Mouse (Mus musculus) MEL (cell line): Measurements from ENCODE around the gene Qtrt2. TPM values are rescaled to one million over a fixed set of nuclear protein-coding genes. Genes with fewer than 3 reads are reported as not detected.

ENCODE experiments used
- DNase-seq: peaks from one replicate; pipeline ENCODE4 v3.0.0; 2011; ENCODE audit warnings: low read depth, low spot score
- H3K27ac ChIP-seq: 2 replicates; pipeline ENCODE4 v1.5.1; 2012; ENCODE audit warnings: low read depth, mild to moderate bottlenecking, control low read depth, low read length, moderate library complexity; ENCODE audit not compliant: control insufficient read depth
- H3K27me3 ChIP-seq, 2 experiments: fragments of 150-350 bp in 1 of 2; sonication (generic) in 1 of 2; 2 replicates each; pipeline ENCODE4 v1.6.1; 2012; ENCODE audit warnings: low read length in 2 of 2, mild to moderate bottlenecking in 2 of 2, improper control_type of control experiment in 1 of 2, moderate library complexity in 1 of 2; ENCODE audit not compliant: insufficient read depth in 2 of 2, control insufficient read depth in 1 of 2
- H3K36me3 ChIP-seq, 2 experiments: 2 replicates each; pipeline ENCODE4 v1.6.1; 2012 to 2014; ENCODE audit warnings: low read length in 2 of 2, improper control_type of control experiment in 1 of 2, inconsistent platforms in 1 of 2, mild to moderate bottlenecking in 1 of 2; ENCODE audit not compliant: insufficient read depth in 2 of 2, control insufficient read depth in 1 of 2
- H3K4me1 ChIP-seq, 2 experiments: fragments of 150-350 bp in 1 of 2; sonication (generic) in 1 of 2; 2 replicates each; pipeline ENCODE4 v1.6.1; 2012; ENCODE audit warnings: low read length in 2 of 2, improper control_type of control experiment in 1 of 2, mild to moderate bottlenecking in 1 of 2; ENCODE audit not compliant: insufficient read depth in 2 of 2, control insufficient read depth in 1 of 2
- H3K4me3 ChIP-seq, 2 experiments: fragments of 150-350 bp in 1 of 2; sonication (generic) in 1 of 2; 2 replicates each; pipeline ENCODE4 v1.5.1; 2012; ENCODE audit warnings: low read depth in 2 of 2, low read length in 2 of 2, mild to moderate bottlenecking in 2 of 2, moderate library complexity in 2 of 2, control low read depth in 1 of 2, improper control_type of control experiment in 1 of 2; ENCODE audit not compliant: control insufficient read depth in 1 of 2, insufficient read depth in 1 of 2
- H3K79me2 ChIP-seq: 2 replicates; pipeline ENCODE4 v1.6.1; 2012; ENCODE audit warnings: mild to moderate bottlenecking, low read length, moderate library complexity; ENCODE audit not compliant: control insufficient read depth, poor library complexity, insufficient read depth
- H3K9ac ChIP-seq: 2 replicates; pipeline ENCODE4 v1.6.1; 2012; ENCODE audit warnings: low read depth, mild to moderate bottlenecking, control low read depth, low read length, moderate library complexity; ENCODE audit not compliant: control insufficient read depth, poor library complexity, severe bottlenecking
- H3K9me3 ChIP-seq: fragments of 150-350 bp; sonication (generic); replicated peaks from 2 replicates; pipeline ENCODE4 v1.6.1; 2012; ENCODE audit warnings: mild to moderate bottlenecking, low read length, improper control_type of control experiment, moderate library complexity; ENCODE audit not compliant: insufficient read depth
- CHD1 ChIP-seq: IDR thresholded peaks from 2 replicates; pipeline ENCODE4 v1.6.1; 2012; ENCODE audit warnings: low read depth, mild to moderate bottlenecking, inconsistent platforms, low read length, improper control_type of control experiment
- CHD2 ChIP-seq: IDR thresholded peaks from 2 replicates; pipeline ENCODE4 v1.6.1; 2011; ENCODE audit warnings: low read length, improper control_type of control experiment
- CTCF ChIP-seq, 3 experiments: IDR thresholded peaks in 2 of 3; conservative IDR thresholded peaks in 1 of 3; 2 replicates each; pipeline ENCODE4 v1.5.1; 2011 to 2012; ENCODE audit warnings: low read length in 3 of 3, low read depth in 2 of 3, mild to moderate bottlenecking in 2 of 3, improper control_type of control experiment in 1 of 3, inconsistent platforms in 1 of 3, mixed read lengths in 1 of 3, moderate library complexity in 1 of 3; ENCODE audit not compliant: control insufficient read depth in 1 of 3, insufficient read depth in 1 of 3, poor library complexity in 1 of 3, severe bottlenecking in 1 of 3
- E2F4 ChIP-seq: IDR thresholded peaks from 2 replicates; pipeline ENCODE4 v1.6.1; 2011; ENCODE audit warnings: low read depth, low read length, improper control_type of control experiment, borderline replicate concordance
- ELF1 ChIP-seq: IDR thresholded peaks from 2 replicates; pipeline ENCODE4 v1.6.1; 2014; ENCODE audit warnings: low read depth, mild to moderate bottlenecking, inconsistent platforms, low read length, improper control_type of control experiment, moderate library complexity
- ETS1 ChIP-seq: IDR thresholded peaks from 2 replicates; pipeline ENCODE4 v1.6.1; 2012; ENCODE audit warnings: low read depth, mild to moderate bottlenecking, inconsistent platforms, low read length, improper control_type of control experiment, moderate library complexity
- GABPA ChIP-seq: IDR thresholded peaks from 2 replicates; pipeline ENCODE4 v1.6.1; 2012; ENCODE audit warnings: low read depth, mild to moderate bottlenecking, inconsistent platforms, low read length, improper control_type of control experiment, moderate library complexity
- HCFC1 ChIP-seq: IDR thresholded peaks from 2 replicates; pipeline ENCODE4 v1.6.1; 2012; ENCODE audit warnings: low read depth, mild to moderate bottlenecking, inconsistent platforms, low read length, improper control_type of control experiment, moderate library complexity
- JUND ChIP-seq: IDR thresholded peaks from 2 replicates; pipeline ENCODE4 v1.6.1; 2011; ENCODE audit warnings: low read depth, mild to moderate bottlenecking, improper control_type of control experiment, low read length
- MAX ChIP-seq: IDR thresholded peaks from 2 replicates; pipeline ENCODE4 v1.6.1; 2011; ENCODE audit warnings: low read length, improper control_type of control experiment
- MAZ ChIP-seq: IDR thresholded peaks from 2 replicates; pipeline ENCODE4 v1.6.1; 2012; ENCODE audit warnings: low read depth, mild to moderate bottlenecking, inconsistent platforms, low read length, improper control_type of control experiment
- MEF2A ChIP-seq: IDR thresholded peaks from 2 replicates; pipeline ENCODE4 v1.6.1; 2014; ENCODE audit warnings: low read depth, mild to moderate bottlenecking, inconsistent platforms, low read length, improper control_type of control experiment; ENCODE audit not compliant: poor library complexity, insufficient replicate concordance, severe bottlenecking; ENCODE audit errors: extremely low read depth
- MXI1 ChIP-seq: IDR thresholded peaks from 2 replicates; pipeline ENCODE4 v1.6.1; 2011; ENCODE audit warnings: mild to moderate bottlenecking, low read depth, low read length, improper control_type of control experiment
- MYB ChIP-seq: IDR thresholded peaks from 2 replicates; pipeline ENCODE4 v1.6.1; 2011; ENCODE audit warnings: mild to moderate bottlenecking, low read depth, low read length, improper control_type of control experiment
- MYC ChIP-seq: IDR thresholded peaks from 2 replicates; pipeline ENCODE4 v1.6.1; 2011; ENCODE audit warnings: low read depth, mild to moderate bottlenecking, low read length, improper control_type of control experiment, moderate library complexity
- POLR2A ChIP-seq, 2 experiments: IDR thresholded peaks; 2 replicates each; pipeline ENCODE4 v1.6.1; 2011 to 2012; ENCODE audit warnings: low read length in 2 of 2, mild to moderate bottlenecking in 2 of 2, control low read depth in 1 of 2, improper control_type of control experiment in 1 of 2, low read depth in 1 of 2, moderate library complexity in 1 of 2; ENCODE audit not compliant: control insufficient read depth in 1 of 2, insufficient read depth in 1 of 2, poor library complexity in 1 of 2
- POLR2AphosphoS2 ChIP-seq: IDR thresholded peaks from 2 replicates; pipeline ENCODE4 v1.6.1; 2011; ENCODE audit warnings: low read length, improper control_type of control experiment
- POLR2AphosphoS5 ChIP-seq: IDR thresholded peaks from 2 replicates; pipeline ENCODE4 v1.6.1; 2012; ENCODE audit warnings: low read depth, borderline replicate concordance, mild to moderate bottlenecking, inconsistent platforms, low read length, moderate library complexity, mixed read lengths
- RAD21 ChIP-seq: IDR thresholded peaks from 2 replicates; pipeline ENCODE4 v1.6.1; 2011; ENCODE audit warnings: mild to moderate bottlenecking, low read depth, low read length, improper control_type of control experiment
- SIN3A ChIP-seq: IDR thresholded peaks from 2 replicates; pipeline ENCODE4 v1.6.1; 2012; ENCODE audit warnings: low read length, improper control_type of control experiment, inconsistent platforms
- SMC3 ChIP-seq: IDR thresholded peaks from 2 replicates; pipeline ENCODE4 v1.6.1; 2011; ENCODE audit warnings: low read depth, low read length, improper control_type of control experiment
- TAL1 ChIP-seq: IDR thresholded peaks from 2 replicates; pipeline ENCODE4 v1.6.1; 2012; ENCODE audit warnings: mild to moderate bottlenecking, inconsistent platforms, low read length, moderate library complexity, mixed read lengths
- USF1 ChIP-seq: IDR thresholded peaks from 2 replicates; pipeline ENCODE4 v1.6.1; 2014; ENCODE audit warnings: low read depth, mild to moderate bottlenecking, inconsistent platforms, low read length, improper control_type of control experiment, moderate library complexity
- USF2 ChIP-seq, 2 experiments: IDR thresholded peaks; 2 replicates each; pipeline ENCODE4 v1.6.1; 2011 to 2012; ENCODE audit warnings: improper control_type of control experiment in 2 of 2, low read length in 2 of 2, borderline replicate concordance in 1 of 2, inconsistent platforms in 1 of 2, low read depth in 1 of 2, mild to moderate bottlenecking in 1 of 2; ENCODE audit not compliant: insufficient read depth in 1 of 2
- ZC3H11A ChIP-seq: IDR thresholded peaks from 2 replicates; pipeline ENCODE4 v1.6.1; 2012; ENCODE audit warnings: low read depth, mild to moderate bottlenecking, inconsistent platforms, low read length, improper control_type of control experiment
- ZKSCAN1 ChIP-seq: IDR thresholded peaks from 2 replicates; pipeline ENCODE4 v1.6.1; 2012; ENCODE audit warnings: low read depth, mild to moderate bottlenecking, inconsistent platforms, low read length, improper control_type of control experiment, moderate library complexity
- ZNF384 ChIP-seq: IDR thresholded peaks from 2 replicates; pipeline ENCODE4 v1.6.1; 2012; ENCODE audit warnings: low read depth, mild to moderate bottlenecking, inconsistent platforms, low read length, improper control_type of control experiment
- polyA plus RNA-seq, 2 experiments: library from polyadenylated mRNA; stranded (reverse) in 1 of 2; unstranded in 1 of 2; fragments of >175 nt in 1 of 2; fragments of >200 nt in 1 of 2; gene quantifications; 2 replicates each; pipeline versions ENCODE4 v1.2.1 to v1.2.4; 2012; ENCODE audit warnings: low replicate concordance in 2 of 2, low read depth in 1 of 2; ENCODE audit not compliant: insufficient read length in 2 of 2, insufficient read depth in 1 of 2, missing spikeins in 1 of 2
- total RNA-seq: library from RNA; depleted of rRNA; stranded (reverse); fragments of 300-350 nt; gene quantifications from 2 replicates; pipeline ENCODE4 v1.2.3, GENCODE M21; 2012

Gene Qtrt2
- total and polyA plus RNA-seq, 3 experiments, result 37.6 to 68.4 (median 47.9) TPM

GRCm38 (mm10) chr16:43935367-43935766 is 8.8 kb upstream of the Qtrt2 start:
- H3K27me3 ChIP-seq, result no peaks in the 10 kb centered on the region
- H3K36me3 ChIP-seq, result peaks cover 0 to 6% of the 10 kb centered on the region in 2 experiments; a peak in 2 of 4 replicates
- no peaks in the 10 kb centered on the region for H3K9me3 ChIP-seq
- no peak overlapping the region for H3K4me3 ChIP-seq
- no peaks in the 10 kb centered on the region for H3K79me2 ChIP-seq
- H3K9ac ChIP-seq, result no peak overlapping the region
- TF ChIP-seq ETS1 (no peak), CHD2 (no peak), POLR2A (IDR thresholded peaks at IDR 0.05; ENCODE audit: control insufficient read depth in 1 of 2, insufficient read depth in 1 of 2, low read depth in 1 of 2, low read length in 2 of 2, poor library complexity in 1 of 2) (no peak), TAL1 (no peak), USF2 (IDR thresholded peaks at IDR 0.05; ENCODE audit: borderline replicate concordance in 1 of 2, insufficient read depth in 1 of 2, low read depth in 1 of 2, low read length in 2 of 2) (no peak), USF1 (no peak), ELF1 (no peak), ZKSCAN1 (no peak), MAX (no peak), MAZ (no peak), E2F4 (no peak), GABPA (no peak), POLR2AphosphoS2 (no peak), CTCF (IDR thresholded peaks at IDR 0.05 in 2 of 3, conservative IDR thresholded peaks at IDR 0.05 in 1 of 3; ENCODE audit: control insufficient read depth in 1 of 3, insufficient read depth in 1 of 3, low read depth in 2 of 3, low read length in 3 of 3, poor library complexity in 1 of 3, severe bottlenecking in 1 of 3) (no peak), SIN3A (no peak), JUND (no peak), MYC (no peak), MYB (no peak)
- TF ChIP-seq, all 39 proteins: peak for 0
- Histone ChIP-seq H3K4me1 (peaks cover 2 to 3% of the 10 kb centered on the region in 2 experiments; a peak in 3 of 4 replicates), H3K27ac (no peak overlapping the region)
- DNase-seq, result peak; percentile 67

GRCm38 (mm10) chr16:43934856-43935255 is 8.2 kb upstream of the Qtrt2 start:
- Histone ChIP-seq H3K9ac (no peak overlapping the region), H3K79me2 (no peaks in the 10 kb centered on the region), H3K4me1 (peaks cover 2 to 3% of the 10 kb centered on the region in 2 experiments; a peak in 3 of 4 replicates), H3K36me3 (peaks cover 0 to 6% of the 10 kb centered on the region in 2 experiments; a peak in 2 of 4 replicates), H3K27ac (no peak overlapping the region), H3K27me3 (no peaks in the 10 kb centered on the region), H3K4me3 (no peak overlapping the region), H3K9me3 (no peaks in the 10 kb centered on the region)
- TF ChIP-seq HCFC1, result no peak
- no peak for TF ChIP-seq CHD1
- TF ChIP-seq POLR2AphosphoS5, result no peak
- TF ChIP-seq SMC3, result no peak
- no peak for TF ChIP-seq RAD21
- TF ChIP-seq MAX, result no peak
- TF ChIP-seq POLR2AphosphoS2, result no peak
- no peak for TF ChIP-seq ZC3H11A
- no peak for TF ChIP-seq POLR2A (IDR thresholded peaks at IDR 0.05; ENCODE audit: control insufficient read depth in 1 of 2, insufficient read depth in 1 of 2, low read depth in 1 of 2, low read length in 2 of 2, poor library complexity in 1 of 2)
- TF ChIP-seq MEF2A, result no peak
- no peak for TF ChIP-seq MYB
- TF ChIP-seq ZKSCAN1, result no peak
- no peak for TF ChIP-seq USF1
- no peak for TF ChIP-seq MXI1
- no peak for TF ChIP-seq ZNF384
- no peak for TF ChIP-seq USF2 (IDR thresholded peaks at IDR 0.05; ENCODE audit: borderline replicate concordance in 1 of 2, insufficient read depth in 1 of 2, low read depth in 1 of 2, low read length in 2 of 2)
- DNase-seq, result no peak
